Mouse (Mus musculus) adrenal gland, postnatal 10 days (tissue): ENCODE results near the gene Slc2a5. TPM values are rescaled to one million over a fixed set of nuclear protein-coding genes. Genes with fewer than 3 reads are reported as not detected.

Experiments
- total RNA-seq, 2 experiments: library from RNA; stranded (reverse); gene quantifications; 2 replicates each; pipeline ENCODE4 v1.2.3; 2021

Gene Slc2a5
- total RNA-seq, 2 experiments from 2014 or later, result 0.27 to 0.75 TPM

Other genes with a start within 250 kb of the Slc2a5 start
- gene Spsb1, start 164.2 kb upstream of the Slc2a5 start, total RNA-seq, result 10 to 100 TPM; 31.6 TPM
- gene H6pd, start 110.3 kb upstream of the Slc2a5 start, total RNA-seq, result 100 to 1,000 TPM; 102 to 133 TPM
- 1 to 10 TPM; 2.7 to 4.9 TPM for gene Gpr157, start 31.9 kb upstream of the Slc2a5 start, total RNA-seq
- gene Slc2a7, start 29.7 kb downstream of the Slc2a5 start, total RNA-seq, result not detected
- gene Car6, start 82.0 kb downstream of the Slc2a5 start, total RNA-seq, result under 1 TPM; 0.27 to 0.54 TPM
- gene Eno1, start 117.4 kb downstream of the Slc2a5 start, total RNA-seq, result 100 to 1,000 TPM; 442 to 474 TPM
- gene Rere, start 162.4 kb downstream of the Slc2a5 start, total RNA-seq, result 100 to 1,000 TPM in 1 of 2 experiments, 10 to 100 TPM in 1; 85.3 to 118 TPM